Mouse (Mus musculus) CH12.LX (cell line): ENCODE results near the gene 4930453N24Rik. TPM values are rescaled to one million over a fixed set of nuclear protein-coding genes. Genes with fewer than 3 reads are reported as not detected.
A peak's percentile ranks its signal among the peaks of the same experiment; 100 is the strongest.

ENCODE experiments used
- DNase-seq: peaks from one replicate; pipeline ENCODE4 v3.0.0-alpha.2; 2013; ENCODE audit errors: extremely low read depth
- H3K27ac ChIP-seq: 2 replicates; pipeline ENCODE4 v1.5.1; 2012; ENCODE audit warnings: low read depth, mild to moderate bottlenecking, control low read depth, moderate library complexity; ENCODE audit not compliant: insufficient read depth
- H3K27me3 ChIP-seq: replicated peaks from 2 replicates; pipeline ENCODE3; 2012; ENCODE audit warnings: inconsistent platforms
- H3K36me3 ChIP-seq, 2 experiments: replicated peaks in 1 of 2; 2 replicates each; pipeline versions ENCODE3 to v1.6.1; 2012; ENCODE audit warnings: inconsistent platforms in 1 of 2, low read length in 1 of 2, mild to moderate bottlenecking in 1 of 2, mixed read lengths in 1 of 2, moderate library complexity in 1 of 2; ENCODE audit not compliant: control insufficient read depth in 1 of 2, insufficient read depth in 1 of 2
- H3K4me1 ChIP-seq, 2 experiments: 2 replicates each; pipeline ENCODE4 v1.6.1; 2012; ENCODE audit warnings: inconsistent platforms in 1 of 2, moderate library complexity in 1 of 2; ENCODE audit not compliant: insufficient read depth in 2 of 2, control insufficient read depth in 1 of 2
- H3K4me2 ChIP-seq: 2 replicates; pipeline ENCODE4 v1.6.1; 2012; ENCODE audit warnings: low read depth, mild to moderate bottlenecking, control low read depth; ENCODE audit not compliant: poor library complexity, insufficient read depth, severe bottlenecking
- H3K4me3 ChIP-seq, 3 experiments: fragments of 150-350 bp in 1 of 3; sonication (generic) in 1 of 3; replicated peaks in 1 of 3; 2 replicates each; pipeline versions ENCODE3 to v1.5.1; 2011 to 2012; ENCODE audit warnings: low read depth in 2 of 3, low read length in 2 of 3, mild to moderate bottlenecking in 2 of 3, moderate library complexity in 2 of 3, control low read depth in 1 of 3, improper control_type of control experiment in 1 of 3, inconsistent platforms in 1 of 3, mixed read lengths in 1 of 3; ENCODE audit not compliant: poor library complexity in 1 of 3
- H3K79me2 ChIP-seq: replicated peaks from 2 replicates; pipeline ENCODE4 v1.6.1; 2012; ENCODE audit warnings: mild to moderate bottlenecking, moderate library complexity; ENCODE audit not compliant: control insufficient read depth, poor library complexity, insufficient read depth, severe bottlenecking; ENCODE audit errors: extremely low read depth
- H3K9ac ChIP-seq: 2 replicates; pipeline ENCODE4 v1.6.1; 2012; ENCODE audit warnings: low read depth, mild to moderate bottlenecking, control low read depth, moderate library complexity; ENCODE audit not compliant: insufficient read depth
- H3K9me3 ChIP-seq: replicated peaks from 2 replicates; pipeline ENCODE3; 2012; ENCODE audit warnings: low read length, inconsistent platforms, mixed read lengths
- CHD2 ChIP-seq: IDR thresholded peaks from 2 replicates; pipeline ENCODE4 v1.6.1; 2011; ENCODE audit warnings: low read length, improper control_type of control experiment
- E2F4 ChIP-seq: IDR thresholded peaks from 2 replicates; pipeline ENCODE4 v1.6.1; 2011; ENCODE audit warnings: low read depth, low read length, improper control_type of control experiment; ENCODE audit not compliant: insufficient replicate concordance
- JUN ChIP-seq: IDR thresholded peaks from 2 replicates; pipeline ENCODE4 v1.6.1; 2011; ENCODE audit warnings: low read depth, mild to moderate bottlenecking, low read length, improper control_type of control experiment, moderate library complexity; ENCODE audit not compliant: insufficient read depth
- MAZ ChIP-seq: IDR thresholded peaks from 2 replicates; pipeline ENCODE4 v1.6.1; 2012; ENCODE audit warnings: low read depth, mild to moderate bottlenecking, inconsistent platforms, low read length, improper control_type of control experiment, moderate library complexity
- PAX5 ChIP-seq: IDR thresholded peaks from 2 replicates; pipeline ENCODE4 v1.6.1; 2012; ENCODE audit warnings: low read length, inconsistent platforms, mixed read lengths
- RAD21 ChIP-seq: IDR thresholded peaks from 2 replicates; pipeline ENCODE4 v1.6.1; 2011; ENCODE audit warnings: low read depth, mild to moderate bottlenecking, low read length, improper control_type of control experiment, moderate library complexity
- SIN3A ChIP-seq: IDR thresholded peaks from 2 replicates; pipeline ENCODE4 v1.6.1; 2012; ENCODE audit warnings: low read length, improper control_type of control experiment, inconsistent platforms
- USF2 ChIP-seq: conservative IDR thresholded peaks from 2 replicates; pipeline ENCODE4 v1.6.1; 2011; ENCODE audit warnings: low read depth, low read length, improper control_type of control experiment
- ZKSCAN1 ChIP-seq: IDR thresholded peaks from 2 replicates; pipeline ENCODE4 v1.6.1; 2012; ENCODE audit warnings: low read depth, inconsistent platforms, low read length, improper control_type of control experiment, borderline replicate concordance
- dilution Hi-C: fragments of 300-500 bp; cut with MboI; formaldehyde crosslinking; loops from 2 replicates; pipeline ENCODE4 v1.14.3; 2020; ENCODE audit warnings: low sequenced_read_pairs; ENCODE audit not compliant: extremely low pct_unique_long_range_greater_than_20kb, extremely low pct_ligation_motif_present
- in situ Hi-C: fragments of 300-500 bp; cut with MboI; formaldehyde crosslinking; loops from 3 replicates; pipeline ENCODE4 v1.14.3; 2019; ENCODE audit warnings: low sequenced_read_pairs, low pct_ligation_motif_present, low pct_unique_long_range_greater_than_20kb, mixed read lengths
- polyA plus RNA-seq: library from polyadenylated mRNA; unstranded; fragments of >175 nt; gene quantifications from 2 replicates; pipeline ENCODE4 v1.2.1, GENCODE M21; 2012; ENCODE audit warnings: low read depth; ENCODE audit not compliant: insufficient read length
- total RNA-seq, 2 experiments: library from RNA; depleted of rRNA; stranded (reverse); fragments of 300-350 nt in 1 of 2; fragments of >200 nt in 1 of 2; gene quantifications; 2 replicates each; pipeline ENCODE4 v1.2.3; 2012 to 2014

The 4930453N24Rik gene
- total and polyA plus RNA-seq, 3 experiments: 26.6 to 62.0 (median 48.4) TPM

DNA sequence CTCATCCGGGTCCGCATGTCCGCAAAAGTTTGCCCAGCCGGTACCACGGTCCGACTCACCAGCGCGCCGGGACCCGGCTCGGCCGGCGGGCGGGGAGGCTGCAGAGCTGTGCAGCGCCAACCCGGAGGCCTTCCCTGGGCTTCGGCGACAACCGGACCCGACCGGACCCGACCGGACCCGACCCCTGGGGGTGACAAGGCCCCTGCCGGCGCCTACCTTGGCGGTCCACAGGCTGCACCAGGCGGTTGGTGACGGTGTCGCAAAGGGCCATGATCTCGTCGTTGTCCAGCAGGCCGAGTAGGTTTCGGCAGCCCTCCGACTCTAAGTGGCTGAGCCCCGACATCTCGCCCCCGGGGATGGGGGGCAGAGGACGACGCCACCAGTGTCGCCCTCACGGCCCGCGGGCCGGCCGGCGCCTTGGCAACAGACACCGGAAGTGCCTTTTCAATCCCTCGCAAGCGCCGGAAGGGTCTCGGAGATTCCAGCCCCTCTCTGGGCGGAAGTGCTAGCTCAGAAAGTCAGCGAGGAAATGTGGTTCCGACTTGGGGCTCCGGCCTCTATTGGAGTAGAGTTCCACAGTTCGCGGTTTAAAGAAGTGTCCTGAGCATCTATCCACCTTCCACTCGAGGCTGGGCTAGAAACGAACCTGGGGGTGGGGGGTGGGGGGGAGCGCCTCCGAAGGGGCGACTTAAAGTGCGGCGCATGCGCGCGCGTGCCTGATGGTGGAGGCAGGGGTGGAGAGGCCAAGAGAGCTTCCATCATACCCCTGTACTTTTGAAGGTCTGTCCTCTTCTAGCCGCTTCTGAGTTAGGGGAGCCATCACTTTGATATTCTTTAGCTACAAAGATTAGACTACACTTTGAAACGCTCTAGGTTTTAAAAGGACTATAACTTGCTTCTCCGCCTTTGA, at the start of gene 4930453N24Rik (continued):
- peak; percentile 82; the same call in 1 of the 2 replicates for TF ChIP-seq MAZ

DNA sequence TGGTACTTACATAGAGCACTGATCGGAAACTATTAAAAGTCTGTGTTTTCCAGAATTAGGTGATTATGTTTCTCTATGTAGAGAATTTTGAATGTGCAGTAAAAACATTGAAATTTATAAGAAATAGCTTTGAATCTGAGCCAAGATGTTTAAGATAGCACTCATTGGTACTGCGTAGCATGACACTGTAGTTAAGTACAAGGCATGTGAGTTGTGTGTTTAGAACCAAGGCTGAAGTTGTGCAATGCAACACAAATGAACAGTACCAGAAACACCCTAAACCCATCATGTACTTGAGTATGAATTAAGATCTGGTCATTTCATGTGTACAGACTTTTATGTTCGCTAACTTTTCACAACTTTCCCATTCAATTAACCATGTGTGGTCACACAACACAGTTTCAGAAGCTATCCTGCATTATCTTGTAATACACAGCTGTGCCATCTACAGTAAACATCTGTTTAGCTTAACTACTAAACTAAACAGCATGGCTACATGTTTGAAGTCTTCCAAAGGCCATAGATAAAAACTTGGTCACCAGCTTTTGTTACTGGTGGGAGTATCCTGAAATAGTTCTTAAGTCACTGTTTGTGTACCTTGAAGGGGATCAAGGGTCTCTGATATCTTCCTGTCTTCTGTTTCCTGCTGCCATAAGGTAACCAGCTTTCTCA, 46.3 kb upstream of the 4930453N24Rik start:
- dilution Hi-C loops: no loop called here
- no peaks in the 10 kb centered on the region for H3K9me3 ChIP-seq
- no peaks in the 10 kb centered on the region for H3K79me2 ChIP-seq
- H3K36me3 ChIP-seq: peaks cover 0 to 31% of the 10 kb centered on the region in 2 experiments
- in situ Hi-C loops: no loop called here
- no peak overlapping the region for H3K4me2 ChIP-seq
- no peaks in the 10 kb centered on the region for H3K27me3 ChIP-seq
- H3K4me3 ChIP-seq: no peak overlapping the region
- DNase-seq: no peak
- H3K4me1 ChIP-seq: peaks cover 0 to 4% of the 10 kb centered on the region in 2 experiments; a peak in 1 of 4 replicates
- no peak overlapping the region for H3K9ac ChIP-seq
- no peak for TF ChIP-seq PAX5
- no peak for TF ChIP-seq USF2
- no peak for TF ChIP-seq CHD2
- TF ChIP-seq SIN3A: no peak
- no peak for TF ChIP-seq JUN
- no peak for TF ChIP-seq E2F4
- H3K27ac ChIP-seq: no peak overlapping the region

DNA sequence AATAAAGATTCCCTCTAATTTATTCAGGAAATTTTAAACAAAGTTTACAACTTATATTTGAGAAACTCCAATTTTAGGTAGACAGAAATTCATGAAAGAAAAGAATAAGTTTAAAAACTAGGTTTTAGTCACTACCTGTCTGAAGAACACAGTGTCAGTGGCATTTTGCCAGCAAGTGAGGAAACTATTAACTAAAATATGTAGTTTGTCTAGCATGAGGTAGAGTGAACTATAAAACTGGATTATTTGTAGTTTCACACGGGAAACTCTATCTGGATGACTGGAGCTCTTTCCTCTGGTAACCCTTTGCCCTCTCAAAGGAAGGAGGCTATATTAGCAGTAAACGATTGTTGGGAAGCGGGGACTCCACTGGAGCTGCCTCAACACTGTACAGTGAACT, 32.1 kb upstream of the 4930453N24Rik start:
- H3K36me3 ChIP-seq: peaks cover 7 to 27% of the 10 kb centered on the region in 2 experiments
- no peaks in the 10 kb centered on the region for H3K79me2 ChIP-seq
- no peak overlapping the region for H3K9ac ChIP-seq
- no peak overlapping the region for H3K4me2 ChIP-seq
- H3K4me1 ChIP-seq: peaks cover 3 to 7% of the 10 kb centered on the region in 2 experiments; a peak in 3 of 4 replicates
- no peaks in the 10 kb centered on the region for H3K9me3 ChIP-seq
- dilution Hi-C loops (no loop called here), in situ Hi-C loops (no loop called here)
- no peak for DNase-seq
- no peak overlapping the region for H3K4me3 ChIP-seq
- no peak for TF ChIP-seq ZKSCAN1
- TF ChIP-seq RAD21: no peak
- H3K27ac ChIP-seq: no peak overlapping the region
- H3K27me3 ChIP-seq: no peaks in the 10 kb centered on the region
